20 mouse cellular contexts compared by ENCODE assay signal in the genomic region with DNA sequence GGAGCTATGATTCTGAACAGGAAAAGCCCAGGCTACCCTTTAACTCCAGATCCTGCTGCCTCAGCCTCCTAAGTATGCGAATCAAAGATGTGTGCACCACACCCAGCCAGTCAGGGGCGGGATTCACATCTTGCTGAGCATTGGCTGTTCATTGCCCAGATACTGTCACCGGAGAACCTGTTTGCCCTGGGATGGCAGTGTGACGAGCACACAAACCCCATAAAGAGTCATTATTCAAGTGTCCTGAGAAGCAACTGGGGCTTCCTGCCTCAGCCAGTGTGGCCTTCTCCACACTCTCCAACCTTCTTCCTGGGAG. TPM values are rescaled to one million over a fixed set of nuclear protein-coding genes. Genes with fewer than 3 reads are reported as not detected.
DNase-seq lines count a peak whose midpoint lies in the region; ATAC-seq and TF ChIP-seq lines count a peak whose summit lies in the region.
"Had no signal": no experiment of that assay in that cellular context is flagged by ENCODE, and none has a peak within 500 bp of the region (broad histone marks: within the 10 kb centered on the region; RNA-seq: fewer than 3 reads in every experiment).

No protein-coding gene starts in this region.

- intact Hi-C loops in heart, postnatal 14 days (cut with DNase I): no loop called here

- no peak overlapping the region for H3K9ac ChIP-seq in forebrain, embryonic 11.5 days (ENCODE audit: low read length)
- H3K9ac ChIP-seq in forebrain, embryonic 13.5 days: no peak overlapping the region
- H3K9ac ChIP-seq in heart, embryonic 15.5 days: no peak overlapping the region
- 0 out of 2 replicates have a peak overlapping the region, but pooled peaks have one; percentile 11 for H3K9ac ChIP-seq in lung, embryonic 16.5 days (ENCODE audit: low read length)
- H3K9ac ChIP-seq in heart, postnatal 0 days (replicated peaks; ENCODE audit: low read depth, low read length): no peak overlapping the region
- H3K9ac ChIP-seq: liver, embryonic 13.5 days; midbrain, embryonic 15.5 days; stomach, embryonic 15.5 days had no signal

- H3K4me2 ChIP-seq in forebrain, embryonic 11.5 days (ENCODE audit: low read depth, low read length, severe bottlenecking): no peak overlapping the region
- no peak overlapping the region for H3K4me2 ChIP-seq in forebrain, embryonic 13.5 days
- H3K4me2 ChIP-seq in heart, embryonic 15.5 days: 0 out of 2 replicates have a peak overlapping the region, but pooled peaks have one; percentile 37
- H3K4me2 ChIP-seq in lung, embryonic 16.5 days (ENCODE audit: low read depth, low read length): 0 out of 2 replicates have a peak overlapping the region, but pooled peaks have one; percentile 20
- no peak overlapping the region for H3K4me2 ChIP-seq in heart, postnatal 0 days (ENCODE audit: low read depth, low read length)
- H3K4me2 ChIP-seq: midbrain, embryonic 15.5 days had no signal

- no peaks in the 10 kb centered on the region for H3K9me3 ChIP-seq in forebrain, embryonic 11.5 days (ENCODE audit: control insufficient read depth, low read length)
- H3K9me3 ChIP-seq in forebrain, embryonic 13.5 days (replicated peaks): peaks cover 4% of the 10 kb centered on the region; the same call in 1 of the 2 replicates
- no peaks in the 10 kb centered on the region for H3K9me3 ChIP-seq in heart, embryonic 15.5 days (replicated peaks)
- H3K9me3 ChIP-seq in lung, embryonic 16.5 days (ENCODE audit: control insufficient read depth, low read length): no peaks in the 10 kb centered on the region
- no peaks in the 10 kb centered on the region for H3K9me3 ChIP-seq in heart, postnatal 0 days (replicated peaks; ENCODE audit: control insufficient read depth, low read length)
- H3K9me3 ChIP-seq: liver, embryonic 13.5 days; midbrain, embryonic 15.5 days; stomach, embryonic 15.5 days had no signal

- H3K27me3 ChIP-seq in forebrain, embryonic 11.5 days (ENCODE audit: control insufficient read depth, insufficient read depth, low read length): no peaks in the 10 kb centered on the region
- no peaks in the 10 kb centered on the region for H3K27me3 ChIP-seq in forebrain, embryonic 13.5 days
- H3K27me3 ChIP-seq in heart, embryonic 15.5 days: no peaks in the 10 kb centered on the region
- H3K27me3 ChIP-seq in lung, embryonic 16.5 days (ENCODE audit: control insufficient read depth, insufficient read depth, low read depth, low read length): no peaks in the 10 kb centered on the region
- H3K27me3 ChIP-seq in heart, postnatal 0 days (ENCODE audit: control insufficient read depth, insufficient read depth, low read length): no peaks in the 10 kb centered on the region
- H3K27me3 ChIP-seq: midbrain, embryonic 15.5 days had no signal

- no peaks in the 10 kb centered on the region; the same call in 1 of the 2 replicates for H3K4me1 ChIP-seq in forebrain, embryonic 11.5 days (replicated peaks; ENCODE audit: control insufficient read depth, insufficient read depth, low read length)
- H3K4me1 ChIP-seq in forebrain, embryonic 13.5 days: no peaks in the 10 kb centered on the region
- peaks cover 5% of the 10 kb centered on the region for H3K4me1 ChIP-seq in heart, embryonic 15.5 days (replicated peaks)
- peaks cover 5% of the 10 kb centered on the region; the same call in 1 of the 2 replicates for H3K4me1 ChIP-seq in lung, embryonic 16.5 days (replicated peaks; ENCODE audit: control insufficient read depth, insufficient read depth, low read length)
- no peaks in the 10 kb centered on the region for H3K4me1 ChIP-seq in heart, postnatal 0 days (ENCODE audit: control insufficient read depth, insufficient read depth)
- H3K4me1 ChIP-seq: midbrain, embryonic 15.5 days; stomach, embryonic 15.5 days had no signal

- H3K4me3 ChIP-seq in forebrain, embryonic 11.5 days (ENCODE audit: low read depth, low read length): no peak overlapping the region
- H3K4me3 ChIP-seq in forebrain, embryonic 13.5 days: no peak overlapping the region
- no peak overlapping the region for H3K4me3 ChIP-seq in heart, embryonic 15.5 days
- no peak overlapping the region for H3K4me3 ChIP-seq in lung, embryonic 16.5 days (ENCODE audit: low read length)
- no peak overlapping the region for H3K4me3 ChIP-seq in heart, postnatal 0 days (ENCODE audit: low read depth, low read length)
- H3K4me3 ChIP-seq: liver, embryonic 13.5 days; midbrain, embryonic 15.5 days; stomach, embryonic 15.5 days had no signal

- ATAC-seq in forebrain, embryonic 11.5 days (replicated peaks; ENCODE audit: low FRiP score): no peak
- no peak for ATAC-seq in forebrain, embryonic 13.5 days
- ATAC-seq in heart, embryonic 15.5 days (replicated peaks; ENCODE audit: insufficient number of reproducible peaks, insufficient read depth, low FRiP score, low read depth): no peak
- no peak for ATAC-seq in lung, embryonic 16.5 days (ENCODE audit: low read depth)
- ATAC-seq in heart, postnatal 0 days (ENCODE audit: insufficient read depth, low read depth): no peak
- ATAC-seq: activated CD4-positive, CD25-positive, alpha-beta regulatory T cell, adult 4 months; midbrain, embryonic 15.5 days had no signal

- no peak for TF ChIP-seq EP300 in heart, postnatal 0 days (IDR thresholded peaks at IDR 0.05; ENCODE audit: low read depth)

- WGBS in forebrain, embryonic 11.5 days: 62% methylated on average over 4 of the region's 4 CpGs
- 67% methylated on average over 4 of the region's 4 CpGs for WGBS in forebrain, embryonic 13.5 days
- 56% methylated on average over 4 of the region's 4 CpGs for WGBS in heart, embryonic 15.5 days
- 33% methylated on average over 4 of the region's 4 CpGs for WGBS in lung, embryonic 16.5 days
- 42% methylated on average over 4 of the region's 4 CpGs for WGBS in heart, postnatal 0 days

- H3K36me3 ChIP-seq in forebrain, embryonic 11.5 days (ENCODE audit: control insufficient read depth, insufficient read depth, low read length): no peaks in the 10 kb centered on the region
- no peaks in the 10 kb centered on the region for H3K36me3 ChIP-seq in forebrain, embryonic 13.5 days (ENCODE audit: poor library complexity, severe bottlenecking)
- no peaks in the 10 kb centered on the region for H3K36me3 ChIP-seq in heart, embryonic 15.5 days
- no peaks in the 10 kb centered on the region for H3K36me3 ChIP-seq in lung, embryonic 16.5 days (ENCODE audit: control insufficient read depth, insufficient read depth, low read length)
- H3K36me3 ChIP-seq in heart, postnatal 0 days (replicated peaks; ENCODE audit: control insufficient read depth, insufficient read depth, low read length): peaks cover 5% of the 10 kb centered on the region; the same call in 1 of the 2 replicates
- H3K36me3 ChIP-seq: liver, embryonic 13.5 days; midbrain, embryonic 15.5 days; stomach, embryonic 15.5 days had no signal

- H3K27ac ChIP-seq in forebrain, embryonic 11.5 days (ENCODE audit: low read depth, low read length): no peak overlapping the region
- H3K27ac ChIP-seq in forebrain, embryonic 13.5 days: no peak overlapping the region
- H3K27ac ChIP-seq in heart, embryonic 15.5 days: peak overlapping the region; percentile 65
- H3K27ac ChIP-seq in lung, embryonic 16.5 days (ENCODE audit: low read length): no peak overlapping the region
- peak overlapping the region; percentile 44; the same call in 1 of the 2 replicates for H3K27ac ChIP-seq in heart, postnatal 0 days (ENCODE audit: low read depth)
- H3K27ac ChIP-seq: liver, embryonic 13.5 days; midbrain, embryonic 15.5 days; stomach, embryonic 15.5 days had no signal

- DNase-seq in forebrain, embryonic 11.5 days (ENCODE audit: low spot score): peak; percentile 44
- DNase-seq in heart, postnatal 14 days: no peak
- DNase-seq in lung, postnatal 25 days (ENCODE audit: low spot score): no peak
- no peak for DNase-seq in heart, postnatal 0 days (ENCODE audit: low spot score)
- DNase-seq in layer of hippocampus, postnatal 10 days (ENCODE audit: low spot score in 2 of 2): no peak
- DNase-seq: cerebellum, postnatal 25 days; gastrocnemius, postnatal 10 days; kidney, postnatal 14 days; liver, embryonic 13.5 days; lung, postnatal 36 days; retina, postnatal 1 day; thymus, postnatal 25 days had no signal

- TF ChIP-seq CTCF in heart, postnatal 0 days (IDR thresholded peaks at IDR 0.05; ENCODE audit: low read depth): no peak

RNA-seq across cellular contexts. Expression of gene Myl2, which starts 11.1 kb away (rescaled TPM):
- polyA plus RNA-seq in forebrain, embryonic 11.5 days (2014; fragmentation: Nextera tagmentation; extraction: Ambion mirVana): not detected in 2 replicates
- 0.81 and 3.6 TPM in 2 replicates for polyA plus RNA-seq in forebrain, embryonic 13.5 days (2015; fragmentation: Nextera tagmentation; extraction: Ambion mirVana)
- 7,334 and 9,932 TPM in 2 replicates for polyA plus RNA-seq in heart, embryonic 15.5 days (2015; fragmentation: Nextera tagmentation; extraction: Ambion mirVana)
- over 10,000 TPM; 16,479 to 17,190 TPM for total RNA-seq in heart, postnatal 14 days (2021)
- polyA plus RNA-seq in lung, embryonic 16.5 days (2015; fragmentation: Nextera tagmentation; extraction: Ambion mirVana): 12.4 and 12.7 TPM in 2 replicates
- total RNA-seq in heart, postnatal 0 days (2014; rRNA removed; ENCODE audit: low replicate concordance): 7,568 and 8,637 TPM in 2 replicates
- 15,488 and 15,525 TPM in 2 replicates for polyA plus RNA-seq in heart, postnatal 0 days (2015; fragmentation: Nextera tagmentation; extraction: Ambion mirVana)
- not detected for total RNA-seq in layer of hippocampus, postnatal 10 days (2021)
- polyA plus RNA-seq: activated CD4-positive, CD25-positive, alpha-beta regulatory T cell, adult 4 months; small intestine, adult 2 months had no signal

RNA-seq across cellular contexts. Expression of gene Ccdc63, which starts 28.7 kb away (rescaled TPM):
- polyA plus RNA-seq in forebrain, embryonic 11.5 days (2014; fragmentation: Nextera tagmentation; extraction: Ambion mirVana): not detected in 2 replicates
- not detected in 2 replicates for polyA plus RNA-seq in forebrain, embryonic 13.5 days (2015; fragmentation: Nextera tagmentation; extraction: Ambion mirVana)
- 0.16 and 0.42 TPM in 2 replicates for polyA plus RNA-seq in heart, embryonic 15.5 days (2015; fragmentation: Nextera tagmentation; extraction: Ambion mirVana)
- total RNA-seq in heart, postnatal 14 days (2021): not detected
- polyA plus RNA-seq in lung, embryonic 16.5 days (2015; fragmentation: Nextera tagmentation; extraction: Ambion mirVana): 0.04 TPM in 1 of 2 replicates, not detected in the other
- total RNA-seq in heart, postnatal 0 days (2014; rRNA removed; ENCODE audit: low replicate concordance): not detected in 2 replicates
- polyA plus RNA-seq in heart, postnatal 0 days (2015; fragmentation: Nextera tagmentation; extraction: Ambion mirVana): 0.26 and 0.27 TPM in 2 replicates
- total RNA-seq in layer of hippocampus, postnatal 10 days (2021): 1 to 10 TPM in 1 of 2 experiments, under 1 TPM in 1; 0.78 to 1.8 TPM
- total RNA-seq: gastrocnemius, postnatal 10 days had no signal
- polyA plus RNA-seq: embryonic facial prominence, embryonic 11.5 days; midbrain, embryonic 15.5 days; stomach, embryonic 15.5 days had no signal

RNA-seq across cellular contexts. Expression of gene Ppp1cc, which starts 46.2 kb away (rescaled TPM):
- 364 and 378 TPM in 2 replicates for polyA plus RNA-seq in forebrain, embryonic 11.5 days (2014; fragmentation: Nextera tagmentation; extraction: Ambion mirVana)
- polyA plus RNA-seq in forebrain, embryonic 13.5 days (2015; fragmentation: Nextera tagmentation; extraction: Ambion mirVana): 288 TPM in 2 replicates
- 198 and 233 TPM in 2 replicates for polyA plus RNA-seq in heart, embryonic 15.5 days (2015; fragmentation: Nextera tagmentation; extraction: Ambion mirVana)
- total RNA-seq in heart, postnatal 14 days (2021): 100 to 1,000 TPM; 121 to 152 TPM
- 214 and 259 TPM in 2 replicates for polyA plus RNA-seq in lung, embryonic 16.5 days (2015; fragmentation: Nextera tagmentation; extraction: Ambion mirVana)
- total RNA-seq in heart, postnatal 0 days (2014; rRNA removed; ENCODE audit: low replicate concordance): 199 and 295 TPM in 2 replicates
- 146 and 157 TPM in 2 replicates for polyA plus RNA-seq in heart, postnatal 0 days (2015; fragmentation: Nextera tagmentation; extraction: Ambion mirVana)
- total RNA-seq in layer of hippocampus, postnatal 10 days (2021): 100 to 1,000 TPM; 190 to 196 TPM

Comparison
In these comparisons a context has a peak if more than half of its experiments do, and no peak if none do; other contexts are left out.
1. H3K4me2 ChIP-seq: peak in heart, embryonic 15.5 days (single experiment) and lung, embryonic 16.5 days (single experiment); none in forebrain, embryonic 11.5 days (single experiment), forebrain, embryonic 13.5 days (single experiment) and heart, postnatal 0 days (single experiment).
2. H3K27ac ChIP-seq: peak in heart, embryonic 15.5 days (single experiment) and heart, postnatal 0 days (single experiment); none in forebrain, embryonic 11.5 days (single experiment), forebrain, embryonic 13.5 days (single experiment) and lung, embryonic 16.5 days (single experiment).
3. RNA of gene Myl2, which starts 11.1 kb away (polyA plus RNA-seq): 15,488 to 15,525 TPM in heart, postnatal 0 days and 7,334 to 9,932 TPM in heart, embryonic 15.5 days; 12.4 to 12.7 TPM in lung, embryonic 16.5 days, 0.81 to 3.6 TPM in forebrain, embryonic 13.5 days and not detected in forebrain, embryonic 11.5 days; every median in the first group is over 100 times any median in the second.